Mouse (Mus musculus): ENCODE measurements around the gene Mybpc2. TPM values are rescaled to one million over a fixed set of nuclear protein-coding genes. Genes with fewer than 3 reads are reported as not detected.
A peak's percentile ranks its signal among the peaks of the same experiment; 100 is the strongest.

Gene Mybpc2
- total RNA-seq, 1 experiment from 2014 or later, result 7.9 TPM

DNA sequence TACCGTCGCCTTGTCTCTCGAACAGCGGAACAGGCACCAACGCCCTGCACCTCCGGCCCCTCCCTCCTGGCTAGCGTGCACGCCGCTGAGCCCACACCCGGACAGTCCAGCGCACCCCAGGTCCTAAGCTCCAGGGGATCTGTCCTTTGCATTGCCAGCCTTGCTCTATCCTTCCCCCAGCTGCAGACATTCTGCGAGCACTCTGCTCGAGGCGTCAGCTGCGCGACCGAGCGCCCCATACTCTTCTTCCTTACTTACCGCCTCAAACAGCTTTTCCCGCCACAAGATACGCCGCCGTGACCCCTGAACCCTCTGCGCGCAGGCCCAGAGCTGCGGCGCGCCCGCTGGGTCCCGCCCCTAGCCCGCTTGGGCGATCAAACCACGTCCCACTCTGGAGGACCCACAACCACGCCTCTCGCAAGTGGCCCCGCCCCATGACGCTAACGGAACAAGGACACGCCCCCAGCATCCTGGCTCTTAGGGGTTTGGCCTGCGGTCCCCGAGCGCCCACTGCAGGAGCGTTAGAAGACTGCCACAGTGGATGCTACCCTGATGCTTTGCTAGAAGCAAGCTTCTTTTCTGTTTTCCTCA, 24.1 kb upstream of the Mybpc2 start, which contains the start of gene Pold1:
Gene Pold1, minus strand, starts transcription at position 353 of the 591 bp plus-strand sequence.
- ATAC-seq (ENCODE audit: extremely low read depth, insufficient number of reproducible peaks, low FRiP score, poor library complexity, severe bottlenecking), result peak; percentile 88

DNA sequence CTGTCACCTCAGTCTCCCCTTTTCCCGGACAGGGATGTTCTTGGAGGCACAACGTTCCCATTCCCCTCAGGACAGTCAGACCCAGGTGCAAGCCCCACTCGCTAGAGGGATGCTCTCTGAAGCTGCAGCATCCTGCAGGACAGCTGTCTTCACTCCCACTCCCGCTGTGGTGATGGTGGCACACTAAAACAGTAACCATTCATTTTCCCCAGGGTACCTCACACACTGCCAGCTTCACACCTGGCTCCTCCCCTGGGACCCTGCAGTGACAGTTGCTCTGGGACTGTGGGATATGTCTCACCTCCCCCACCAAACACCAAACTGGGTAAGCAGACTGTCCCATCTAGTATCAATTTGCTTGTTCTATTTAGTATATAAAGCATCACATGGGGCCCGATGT, 23.3 kb upstream of the Mybpc2 start:
- no peak for ATAC-seq (ENCODE audit: extremely low read depth, insufficient number of reproducible peaks, low FRiP score, poor library complexity, severe bottlenecking)

DNA sequence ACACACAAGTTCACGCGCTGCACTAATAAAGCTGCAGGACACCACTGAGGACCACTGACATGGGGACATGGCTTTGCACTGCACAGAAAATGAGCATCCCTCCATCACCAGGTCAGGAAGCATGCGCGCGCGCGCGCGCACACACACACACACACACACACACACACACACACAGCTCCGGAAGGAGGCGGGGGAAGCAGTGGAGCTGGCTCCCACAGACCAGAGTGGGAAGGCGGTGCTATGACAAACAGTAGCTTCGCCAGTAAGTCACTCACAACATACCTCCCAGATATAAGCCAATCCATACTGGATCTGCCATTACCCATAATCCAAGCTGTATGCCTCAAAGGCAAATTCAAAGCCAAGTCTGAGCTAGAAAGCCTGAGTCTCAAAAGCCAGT, 22.6 kb upstream of the Mybpc2 start:
- no peak for ATAC-seq (ENCODE audit: extremely low read depth, insufficient number of reproducible peaks, low FRiP score, poor library complexity, severe bottlenecking)

DNA sequence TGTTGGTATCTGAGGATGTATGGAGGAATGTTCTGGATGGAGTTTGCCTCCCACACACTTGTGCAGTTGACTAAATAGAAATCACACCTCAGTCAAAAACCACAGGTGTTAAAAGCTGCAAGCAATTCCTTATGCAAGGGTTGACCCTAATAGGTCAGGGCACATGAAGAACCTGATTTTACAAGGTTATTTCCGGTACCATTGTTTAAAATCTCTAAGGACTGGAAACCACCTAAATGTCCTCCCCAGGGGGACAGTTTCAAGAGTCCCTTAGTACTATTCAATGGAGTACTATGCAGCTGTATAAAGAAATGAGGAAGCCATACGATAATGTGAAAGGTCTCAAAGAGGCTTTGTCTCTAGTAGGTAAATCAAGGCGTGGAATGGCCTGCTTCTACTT, 21.8 kb upstream of the Mybpc2 start:
- no peak for ATAC-seq (ENCODE audit: extremely low read depth, insufficient number of reproducible peaks, low FRiP score, poor library complexity, severe bottlenecking)

DNA sequence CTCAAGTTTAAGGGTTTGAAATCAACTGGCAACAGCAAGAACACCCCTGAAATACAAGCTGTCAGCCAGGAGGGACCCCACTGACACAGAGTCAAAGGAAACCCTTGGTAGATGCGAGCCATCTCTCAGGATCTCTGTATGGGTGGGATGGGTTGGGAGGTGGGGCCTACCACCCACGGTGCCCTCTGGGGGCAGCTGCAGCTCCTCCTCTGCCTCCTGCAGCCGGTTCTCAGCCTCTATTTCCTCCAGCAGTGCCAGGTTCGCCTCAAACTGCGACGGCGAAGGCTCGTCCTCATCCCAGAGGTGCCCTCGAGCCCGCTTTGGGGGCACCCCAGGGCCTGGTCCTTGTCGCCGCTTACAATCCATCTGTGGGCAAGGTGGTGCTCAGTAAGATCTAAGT, 18.6 kb upstream of the Mybpc2 start:
- no peak for ATAC-seq (ENCODE audit: extremely low read depth, insufficient number of reproducible peaks, low FRiP score, poor library complexity, severe bottlenecking)

DNA sequence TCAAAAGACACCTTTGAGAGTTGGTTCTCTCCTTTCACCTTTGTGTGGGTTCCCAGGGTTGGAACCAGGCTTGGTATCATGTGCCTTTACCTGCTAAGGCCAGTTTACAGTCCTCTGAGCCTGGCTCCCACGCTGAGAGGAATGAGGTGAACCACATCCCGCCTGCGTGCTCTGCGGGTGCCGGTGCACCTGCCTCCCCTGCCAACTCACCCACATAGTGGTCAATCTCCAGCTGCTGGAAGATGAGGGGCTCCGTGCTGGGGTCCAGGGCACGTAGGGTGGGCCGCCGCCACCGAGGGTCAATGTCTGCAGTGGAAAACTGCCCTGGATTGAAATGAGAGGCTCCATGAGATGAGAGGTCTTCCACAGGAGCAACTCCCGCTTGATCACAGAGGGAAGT, 18.1 kb upstream of the Mybpc2 start:
- no peak for ATAC-seq (ENCODE audit: extremely low read depth, insufficient number of reproducible peaks, low FRiP score, poor library complexity, severe bottlenecking)

DNA sequence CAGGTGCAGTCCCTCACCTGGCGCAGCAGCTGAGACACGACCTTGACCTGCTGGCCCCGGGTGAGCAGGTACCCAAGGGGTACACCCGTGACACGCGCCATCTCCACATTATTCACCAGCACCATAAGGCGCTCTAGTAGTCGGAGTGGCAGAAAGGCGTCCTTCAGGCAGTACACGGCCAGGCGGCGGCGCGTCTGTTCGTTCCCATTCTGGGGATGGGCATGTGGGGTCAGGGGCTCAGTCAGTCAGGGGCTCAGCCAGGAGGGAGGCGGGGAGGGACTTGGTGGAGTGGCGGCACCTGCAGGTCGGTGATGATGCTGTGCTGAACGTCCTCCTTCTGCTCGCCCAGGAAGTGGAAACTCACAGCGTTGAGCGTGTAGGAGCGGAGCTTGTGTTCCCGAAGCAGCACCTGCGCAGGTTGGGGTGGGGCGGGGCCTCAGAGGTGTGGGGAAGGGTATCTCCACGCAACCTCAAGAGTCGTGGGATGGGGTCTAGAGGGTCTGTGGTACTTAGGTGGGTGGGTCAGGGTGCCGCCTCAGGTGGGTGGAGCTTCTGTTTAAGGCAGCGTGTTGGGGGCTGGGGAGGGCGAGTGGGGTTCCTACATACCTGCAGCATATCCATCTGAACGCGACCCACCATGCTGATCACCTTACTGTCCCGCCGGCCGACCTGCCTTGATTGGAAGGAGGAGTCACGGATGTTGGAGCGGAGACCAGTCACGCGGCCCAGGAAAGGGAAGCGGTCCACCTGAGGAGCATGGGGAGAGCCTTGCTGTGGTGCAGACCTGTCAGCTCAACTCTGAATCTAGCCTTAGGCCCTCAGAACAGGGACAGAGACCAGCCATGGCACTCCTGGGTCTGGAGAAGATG, 14.5 kb upstream of the Mybpc2 start:
- no peak for ATAC-seq (ENCODE audit: extremely low read depth, insufficient number of reproducible peaks, low FRiP score, poor library complexity, severe bottlenecking)

DNA sequence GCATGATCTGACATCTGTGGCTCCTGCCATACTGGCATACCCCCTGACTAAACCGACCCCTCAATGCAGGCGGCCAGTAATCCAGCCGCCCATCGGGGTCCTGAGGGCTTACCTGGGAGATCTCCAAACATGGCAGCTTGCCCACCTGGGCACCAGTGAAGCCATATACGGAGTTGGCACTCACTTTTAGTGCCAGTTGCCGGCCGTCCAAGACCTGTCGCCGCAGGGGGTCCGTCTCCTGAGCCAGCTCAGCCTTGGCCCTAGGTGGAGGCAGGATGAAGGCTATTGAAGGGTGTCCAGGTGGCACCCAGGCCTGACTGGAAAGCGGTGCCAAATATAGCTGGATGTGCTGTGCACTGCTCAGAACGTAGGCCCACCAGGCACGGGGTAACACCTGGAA, 13.0 kb upstream of the Mybpc2 start:
- no peak for ATAC-seq (ENCODE audit: extremely low read depth, insufficient number of reproducible peaks, low FRiP score, poor library complexity, severe bottlenecking)

DNA sequence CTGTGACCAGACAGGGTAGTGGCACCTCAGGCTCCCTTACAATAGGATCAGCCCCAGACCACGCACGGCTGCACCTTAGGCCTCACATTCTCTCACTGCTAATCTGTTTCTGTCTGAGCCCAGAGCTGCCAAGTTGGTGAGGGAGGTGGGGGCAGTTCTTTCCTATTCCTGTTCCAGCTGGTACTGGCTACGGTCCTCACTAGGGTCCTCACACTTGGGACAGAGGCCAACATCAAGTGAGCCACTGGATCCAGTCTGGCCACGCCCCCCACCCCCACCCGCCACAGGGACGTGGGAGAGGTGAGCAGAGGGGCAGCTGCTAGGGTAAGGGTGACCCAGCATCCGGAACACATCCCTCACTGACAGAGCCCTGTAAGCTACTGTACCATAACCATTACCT, 12.6 kb upstream of the Mybpc2 start:
- no peak for ATAC-seq (ENCODE audit: extremely low read depth, insufficient number of reproducible peaks, low FRiP score, poor library complexity, severe bottlenecking)

DNA sequence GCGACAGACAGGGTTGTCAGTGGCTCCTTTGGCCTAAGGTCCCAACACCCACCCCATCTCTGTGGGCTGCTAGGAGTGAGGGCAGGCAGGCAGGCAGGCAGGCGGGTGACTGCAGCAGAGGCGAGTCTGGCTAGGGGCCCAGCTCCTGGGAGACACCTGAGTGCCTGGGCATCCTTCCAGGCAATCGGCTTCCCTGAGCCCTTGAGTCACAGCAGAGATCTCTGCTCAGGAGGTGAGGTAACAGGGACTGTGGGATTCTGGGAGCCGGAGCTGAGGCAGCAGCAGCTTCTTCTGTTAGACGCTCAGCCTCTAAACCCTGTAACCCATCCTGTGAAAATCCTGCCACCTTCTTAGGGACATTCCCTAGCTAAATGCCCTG, 12.1 kb upstream of the Mybpc2 start:
- no peak for ATAC-seq (ENCODE audit: extremely low read depth, insufficient number of reproducible peaks, low FRiP score, poor library complexity, severe bottlenecking)

DNA sequence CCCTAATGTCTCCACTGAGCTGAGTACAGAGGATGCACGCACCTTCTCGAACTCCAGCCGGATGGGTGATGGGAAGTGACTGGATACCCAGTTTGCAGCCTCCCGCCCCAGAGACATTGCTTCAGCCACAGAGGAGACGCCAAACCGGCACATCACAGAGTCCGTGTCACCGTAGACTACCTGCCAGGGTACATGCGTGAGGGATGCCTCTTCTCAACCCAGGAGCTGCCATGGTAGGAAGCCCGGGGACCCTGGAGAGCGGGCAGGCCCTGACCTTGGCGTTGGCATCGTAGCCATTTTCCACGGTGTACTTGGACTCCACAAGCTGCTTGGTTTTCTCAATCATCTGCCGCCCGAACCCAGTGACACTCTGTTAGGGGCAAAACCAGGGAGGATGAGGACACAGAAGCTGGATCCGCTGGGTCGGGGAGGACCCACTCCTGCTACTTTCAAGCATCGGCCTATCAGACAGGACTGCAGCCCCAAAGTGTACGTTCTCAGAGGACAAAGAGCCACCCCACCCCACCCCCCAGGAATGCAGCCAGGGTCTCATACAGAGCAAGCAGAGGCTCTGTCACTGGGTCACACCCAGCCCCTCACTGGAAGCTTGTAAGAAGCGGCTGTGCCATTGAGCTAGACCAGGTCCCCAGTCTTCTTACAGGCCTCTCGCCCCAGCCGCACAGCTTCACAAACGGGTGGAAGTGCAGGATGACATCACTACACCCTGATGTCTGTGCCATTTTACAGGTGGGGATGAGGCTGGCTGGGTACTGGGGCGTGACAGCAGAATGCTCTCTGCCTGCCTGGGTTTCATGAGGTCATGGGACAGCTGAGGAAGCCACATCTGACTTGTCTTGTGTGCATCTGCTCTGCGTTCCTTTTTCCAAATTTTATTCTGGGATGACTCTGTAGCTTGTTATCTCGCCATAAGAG, 11.5 kb upstream of the Mybpc2 start:
- ATAC-seq (ENCODE audit: extremely low read depth, insufficient number of reproducible peaks, low FRiP score, poor library complexity, severe bottlenecking), result peak; percentile 37

DNA sequence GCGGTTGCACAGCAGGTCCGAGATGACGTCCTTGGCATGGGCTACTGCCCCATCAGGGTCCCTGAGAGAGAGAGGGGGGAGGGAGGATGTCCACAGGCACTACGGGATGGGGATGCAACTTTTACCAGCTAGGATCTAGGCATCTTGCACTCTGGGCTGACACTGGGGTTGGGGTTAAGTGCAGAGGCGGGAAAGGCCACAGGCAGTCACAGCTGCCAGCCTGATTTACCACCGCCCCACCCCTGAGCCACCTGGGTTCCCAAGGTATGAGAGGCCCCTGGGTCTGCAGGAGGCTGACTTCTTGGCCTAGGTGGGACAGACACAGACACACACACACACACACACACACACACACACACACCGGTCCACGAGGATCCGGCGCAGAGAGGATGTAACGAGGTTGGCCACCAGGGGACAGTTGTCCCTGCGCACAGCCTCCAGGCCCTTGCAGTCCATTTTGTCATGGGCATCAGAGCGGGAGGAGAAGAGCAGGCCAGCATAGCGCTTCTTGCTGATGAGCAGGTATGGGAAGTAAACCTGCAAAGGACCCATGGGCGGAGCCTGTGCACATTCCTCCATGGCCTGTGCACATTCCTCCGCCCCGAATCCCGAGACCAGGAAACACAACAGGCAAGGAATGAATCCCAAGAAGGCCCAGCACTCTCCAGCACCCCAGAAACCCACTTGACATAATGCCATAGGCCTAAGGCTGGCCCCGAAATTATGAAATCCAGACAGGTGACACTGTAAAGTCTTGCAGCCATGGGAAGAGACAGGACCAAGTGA, 10.4 kb upstream of the Mybpc2 start:
- ATAC-seq (ENCODE audit: extremely low read depth, insufficient number of reproducible peaks, low FRiP score, poor library complexity, severe bottlenecking), result no peak

DNA sequence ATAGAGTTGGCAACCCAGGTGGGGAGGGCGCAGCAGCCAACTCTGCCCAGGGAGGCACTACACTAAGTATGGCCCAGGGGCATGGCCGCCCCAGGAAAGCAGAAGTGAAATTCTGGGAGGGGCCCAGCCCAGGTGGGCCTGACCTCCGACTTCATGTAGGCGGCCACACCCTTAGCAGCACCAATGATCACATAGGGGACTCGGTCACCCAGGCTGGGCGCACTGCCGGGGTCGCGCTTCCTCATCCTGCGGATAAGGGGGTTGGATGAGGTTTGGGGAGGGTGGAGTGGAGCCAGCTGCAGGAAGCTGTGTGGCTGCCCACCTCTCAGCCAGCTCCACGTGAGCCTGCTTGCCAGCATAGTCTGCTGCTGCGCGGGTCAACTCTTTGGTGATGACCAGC, 9.8 kb upstream of the Mybpc2 start:
- peak; percentile 66 for ATAC-seq (ENCODE audit: extremely low read depth, insufficient number of reproducible peaks, low FRiP score, poor library complexity, severe bottlenecking)

DNA sequence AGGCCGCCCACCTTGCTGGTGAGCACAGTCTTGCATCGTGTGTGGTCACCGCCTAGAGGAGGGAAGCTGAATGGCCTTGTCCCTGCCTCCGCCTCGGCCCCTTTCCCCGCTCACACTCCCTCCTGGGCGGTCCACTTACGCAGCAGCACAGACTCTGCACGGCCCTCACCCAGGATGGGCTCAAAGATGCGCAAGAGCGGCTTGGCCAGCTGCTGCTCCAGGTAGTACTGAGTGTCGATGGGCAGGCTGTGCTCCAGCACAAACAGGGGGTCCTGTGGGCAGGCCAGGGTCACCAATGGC, 9.2 kb upstream of the Mybpc2 start:
- ATAC-seq (ENCODE audit: extremely low read depth, insufficient number of reproducible peaks, low FRiP score, poor library complexity, severe bottlenecking), result no peak

DNA sequence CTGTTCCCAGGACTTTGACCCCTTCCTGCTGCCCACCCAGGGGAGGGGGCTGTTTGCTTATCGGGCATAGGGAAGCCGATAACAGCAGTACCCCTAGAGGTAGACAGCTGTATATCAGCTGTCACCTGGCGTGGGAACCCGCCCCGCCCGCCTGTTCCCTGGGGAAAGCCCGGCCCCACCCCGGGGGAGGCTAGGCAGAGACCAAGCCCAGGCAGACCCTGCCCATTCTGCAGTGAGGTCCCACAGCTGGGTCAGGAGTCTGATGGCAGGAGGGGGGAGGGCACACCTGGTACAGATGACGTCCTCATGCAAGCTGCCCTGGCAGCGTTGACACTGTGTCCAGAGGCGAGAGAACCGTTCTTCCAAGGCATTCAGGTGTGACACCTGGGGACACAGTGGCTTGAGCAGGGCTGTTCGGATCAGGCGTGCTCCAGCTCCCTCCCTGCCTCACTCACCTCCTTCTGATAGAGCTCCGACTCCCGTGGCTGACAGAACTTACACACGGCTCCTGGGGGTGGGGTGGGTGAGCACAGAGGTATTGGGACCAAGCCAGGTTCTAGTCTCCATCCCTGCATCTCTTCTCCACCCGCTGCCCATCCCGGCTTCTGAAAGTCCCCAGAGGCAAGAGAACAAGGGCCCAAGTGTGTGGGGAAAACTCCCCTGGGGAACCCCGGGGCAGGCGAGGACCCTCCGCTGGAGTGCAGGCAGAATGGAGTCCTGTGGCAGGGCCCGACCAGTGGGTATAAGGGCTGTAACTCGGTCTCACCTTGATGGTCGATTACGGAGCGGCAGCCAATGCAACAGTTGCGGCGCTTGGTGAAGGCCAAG, 8.7 kb upstream of the Mybpc2 start:
- ATAC-seq (ENCODE audit: extremely low read depth, insufficient number of reproducible peaks, low FRiP score, poor library complexity, severe bottlenecking), result no peak

DNA sequence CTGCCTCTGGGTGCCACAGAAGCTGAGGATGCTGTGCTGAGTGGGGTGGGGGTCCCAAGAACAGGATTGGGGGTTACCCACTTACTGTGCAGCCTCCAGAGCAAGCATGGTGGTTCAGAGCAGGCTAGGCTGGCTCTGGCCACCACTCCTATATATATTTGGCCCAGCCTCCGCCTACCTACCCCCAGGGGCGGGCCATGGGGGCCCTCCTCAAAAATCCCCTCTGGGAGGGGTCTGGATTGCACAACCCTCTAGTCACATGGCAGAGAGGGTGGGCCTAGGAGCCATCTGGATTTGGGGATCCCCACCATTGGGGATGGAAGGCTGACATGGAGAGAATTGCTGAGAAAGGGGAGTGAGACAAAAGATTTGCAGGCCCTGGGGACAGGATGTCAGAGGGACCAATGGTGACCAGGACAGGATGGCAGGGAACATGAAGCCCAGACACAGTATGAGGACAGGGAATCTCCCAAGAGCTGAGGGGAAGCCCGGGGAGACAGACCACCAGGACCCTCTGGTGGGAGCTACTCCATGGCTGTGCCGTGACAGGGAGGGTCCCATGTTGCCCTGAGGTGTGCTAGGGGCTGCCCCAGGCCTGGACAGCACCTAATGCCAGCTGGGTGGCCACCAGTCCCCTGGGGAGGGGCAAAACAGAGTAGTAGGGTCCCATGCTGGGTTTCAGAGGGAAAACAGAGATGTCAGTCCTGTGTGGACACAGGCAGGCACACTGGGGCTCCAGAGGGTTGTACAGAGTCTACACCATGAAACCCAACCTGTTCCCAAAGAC, 7.7 kb upstream of the Mybpc2 start, which contains the start of gene Spib:
Gene Spib, minus strand, starts transcription at position 126 of the 787 bp plus-strand sequence.
- ATAC-seq (ENCODE audit: extremely low read depth, insufficient number of reproducible peaks, low FRiP score, poor library complexity, severe bottlenecking), result no peak

DNA sequence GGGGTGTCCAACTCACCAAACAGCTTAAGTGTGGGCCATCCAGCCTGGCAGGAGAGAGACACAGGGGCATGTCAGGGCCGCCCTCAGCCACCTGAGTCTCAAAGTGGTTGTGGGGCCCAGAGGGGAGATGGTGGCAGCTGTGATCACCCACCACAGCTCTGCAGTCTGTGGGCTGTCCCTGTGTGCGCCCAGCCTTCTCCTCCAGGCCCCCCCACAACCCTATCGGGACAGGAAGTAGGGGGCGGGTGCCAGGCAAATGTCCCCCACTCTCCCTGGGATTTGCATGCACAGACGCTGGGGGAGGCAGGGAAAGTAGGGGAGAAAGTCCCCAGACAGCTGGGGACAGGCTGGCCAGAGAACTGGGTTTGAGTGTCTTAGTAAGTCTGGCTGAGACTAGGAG, 6.8 kb upstream of the Mybpc2 start:
- ATAC-seq (ENCODE audit: extremely low read depth, insufficient number of reproducible peaks, low FRiP score, poor library complexity, severe bottlenecking), result peak; percentile 17; the same call in 1 of the 2 replicates
